Mouse (Mus musculus) spleen, adult 10 weeks (tissue): ENCODE data around the gene Ube2o. TPM values are rescaled to one million over a fixed set of nuclear protein-coding genes. Genes with fewer than 3 reads are reported as not detected.

Source experiments
- polyA plus RNA-seq: library from polyadenylated mRNA; stranded (reverse); fragments of 350-450 nt; fragmentation: Illumina TruSeq; extraction: RNeasy Lipid Tissue Mini Kit (QIAGEN cat#74804); gene quantifications from one replicate; pipeline ENCODE4 v1.2.3, GENCODE M21; 2015; ENCODE audit warnings: low replicate concordance; ENCODE audit not compliant: insufficient read depth

Gene Ube2o
- polyA plus RNA-seq = 22.0 TPM

DNA sequence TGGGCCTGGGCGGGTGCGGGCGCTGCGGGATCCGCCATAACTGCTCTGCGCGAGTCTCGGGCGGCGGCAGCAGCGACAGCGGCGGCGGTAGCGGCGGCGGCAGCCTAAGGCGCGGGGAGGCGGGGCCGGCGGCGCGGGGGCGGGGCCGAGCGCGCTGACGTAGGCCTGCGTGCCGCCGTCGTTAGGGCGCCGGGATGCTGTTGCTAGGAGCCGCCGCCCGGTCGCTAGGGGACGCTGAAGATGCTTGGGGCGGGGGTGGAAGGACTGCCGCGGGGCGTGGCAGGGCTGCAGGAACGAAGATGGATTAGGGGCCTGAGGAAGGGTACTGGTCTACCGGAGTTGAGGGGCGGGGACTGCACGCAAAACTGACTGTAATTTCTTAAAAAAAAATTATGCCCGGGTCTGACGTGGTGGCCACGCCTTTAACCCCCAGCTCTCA is at the start of gene Ube2o:
Ube2o (minus strand) TSS at position 72 of the 439 bp plus-strand sequence.

DNA sequence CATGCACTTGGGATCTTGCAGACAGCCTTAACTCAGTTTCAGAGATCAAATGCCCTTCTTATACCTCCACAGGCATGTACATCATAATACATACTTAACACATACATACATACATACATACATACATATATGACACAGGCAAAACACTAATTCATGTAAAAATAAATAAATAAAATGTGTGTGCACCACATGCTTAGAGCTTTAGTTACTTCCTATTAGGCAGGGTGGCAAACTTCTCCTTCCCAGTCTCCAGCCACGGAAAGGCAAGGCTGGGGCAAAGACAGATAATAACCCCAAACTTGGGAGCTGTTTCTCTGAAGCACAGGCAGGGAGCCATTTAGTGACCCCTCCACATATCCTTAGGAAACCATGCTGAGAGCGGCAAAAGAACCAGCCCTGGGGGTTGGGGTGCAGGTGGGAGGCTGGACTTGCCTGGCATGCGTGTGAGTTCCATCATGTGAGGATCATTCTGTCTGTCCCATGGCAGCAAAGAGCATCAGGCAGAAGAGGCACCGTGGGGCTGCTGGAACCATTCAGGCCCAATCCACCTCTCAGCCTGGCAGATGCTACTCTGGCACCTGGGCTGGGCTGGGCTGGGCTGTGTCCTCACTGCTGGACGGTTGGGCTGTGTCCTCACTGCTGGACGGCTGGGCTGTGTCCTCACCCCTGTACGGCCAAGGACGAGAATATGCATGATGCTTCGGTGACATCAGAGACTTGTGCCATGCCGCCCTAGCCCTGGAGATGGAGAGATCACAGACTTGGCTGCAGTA is 45.2 kb upstream of the Ube2o start, which contains the start of gene Rhbdf2:
Rhbdf2 (minus strand) TSS at position 721 of the 773 bp plus-strand sequence.

DNA sequence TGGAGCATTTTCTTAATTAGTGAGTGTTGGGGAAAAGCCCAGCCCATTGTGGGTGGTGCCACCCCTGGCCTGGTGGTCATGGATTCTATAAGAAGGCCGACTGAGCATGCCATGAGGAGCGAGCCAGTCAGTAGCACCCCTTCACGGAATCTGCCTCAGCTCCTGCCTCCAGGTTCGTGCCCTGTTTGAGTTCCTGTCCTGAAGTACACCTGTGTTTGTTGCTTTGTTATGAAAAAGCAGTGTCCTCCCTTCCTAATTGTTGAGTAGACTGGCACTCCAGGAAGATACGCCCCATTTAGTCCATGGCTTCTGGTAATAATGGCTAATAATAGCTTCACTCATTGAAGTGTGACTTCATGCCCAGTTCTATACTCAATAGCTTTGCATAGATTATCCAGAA is 5.1 kb upstream of the Ube2o start, which contains the start of gene Aanat:
Aanat (plus strand) TSS at position 123 of the 400 bp plus-strand sequence.

DNA sequence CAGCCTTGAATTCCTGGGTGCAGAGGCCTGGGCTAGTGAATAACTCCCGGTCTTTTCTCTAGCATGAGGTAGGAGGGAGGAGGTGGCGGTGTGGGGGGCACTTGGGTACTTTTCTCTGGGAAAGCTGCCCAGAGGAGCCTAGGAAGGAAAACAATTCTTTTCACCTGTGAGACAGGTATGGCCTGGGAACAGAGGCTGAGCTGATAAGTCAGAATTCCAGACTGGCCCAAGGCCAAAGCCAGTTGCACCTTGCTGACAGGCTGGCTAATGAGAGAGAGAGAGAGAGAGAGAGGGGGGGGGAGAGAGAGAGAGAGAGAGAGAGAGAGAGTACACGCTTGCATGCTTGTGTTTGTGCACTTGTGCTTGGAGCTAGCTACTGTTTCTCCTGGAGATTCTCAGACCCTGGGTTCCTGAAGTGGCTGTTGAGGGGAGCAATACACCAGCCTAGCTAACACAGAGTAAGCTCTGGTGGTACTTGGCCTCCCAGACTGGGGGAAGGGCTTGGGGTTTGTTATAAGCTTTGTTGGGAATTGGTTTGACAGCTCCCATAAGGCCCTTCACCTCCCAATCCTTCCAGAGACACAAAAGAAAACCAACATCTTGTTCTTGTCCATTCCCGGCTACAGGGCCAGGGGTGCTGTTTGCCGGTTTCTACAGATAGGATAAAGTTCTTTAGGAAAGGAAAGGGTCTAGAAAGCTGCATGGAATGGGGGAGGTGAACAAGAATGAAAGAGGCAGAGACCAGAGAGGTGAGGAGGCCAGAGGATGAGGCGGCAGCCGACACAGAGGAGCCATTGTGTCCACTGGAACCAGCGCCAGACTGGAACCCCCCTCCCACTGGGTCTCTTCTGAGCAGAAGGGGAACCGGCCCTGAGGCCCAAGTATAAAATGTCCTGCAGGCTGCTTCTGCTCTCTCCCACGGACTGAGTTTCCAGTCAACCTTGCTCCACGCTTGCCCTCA is 50.8 kb downstream of the Ube2o start, which contains the start of gene Sphk1:
Sphk1 (plus strand) TSS at position 739 of the 961 bp plus-strand sequence.

DNA sequence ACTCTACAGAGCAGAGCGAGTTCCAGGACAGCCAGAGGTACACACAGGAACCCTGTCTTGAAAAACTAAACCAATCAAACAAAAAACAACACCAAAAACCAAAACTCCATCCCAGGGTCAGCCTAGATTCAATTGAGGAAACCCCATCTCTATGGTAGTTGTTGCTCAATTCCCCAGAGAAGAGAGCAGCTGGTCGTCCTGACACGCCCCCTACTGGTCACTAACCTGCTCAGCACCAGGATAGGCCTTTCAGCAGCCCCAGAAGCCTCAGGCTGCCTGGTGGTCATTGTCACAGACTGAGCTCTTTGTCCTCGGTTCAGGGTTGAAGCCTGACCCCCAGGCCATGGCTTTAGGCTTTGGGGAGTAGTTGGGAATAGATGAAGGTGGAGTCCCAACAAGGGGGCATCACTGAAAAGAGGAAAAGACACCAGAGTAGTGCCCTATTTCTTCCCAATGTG is 87.4 kb downstream of the Ube2o start, which contains the start of gene Prpsap1:
Prpsap1 (minus strand) TSS at position 408 of the 458 bp plus-strand sequence.

Other genes starting within 250 kb of the Ube2o start
- 0.11 TPM for gene Foxj1, start 246.0 kb downstream of the Ube2o start, polyA plus RNA-seq
- gene Rnf157, start 168.4 kb downstream of the Ube2o start, polyA plus RNA-seq = 14.8 TPM
- gene Ubald2, start 147.4 kb downstream of the Ube2o start, polyA plus RNA-seq = 21.9 TPM
- not detected for gene Qrich2, start 115.2 kb downstream of the Ube2o start, polyA plus RNA-seq
- gene Prpsap1, start 87.2 kb downstream of the Ube2o start, polyA plus RNA-seq = 72.5 TPM
- 1.9 TPM for gene Sphk1, start 50.5 kb downstream of the Ube2o start, polyA plus RNA-seq
- not detected for gene Aanat, start 5.0 kb upstream of the Ube2o start, polyA plus RNA-seq
- 9.8 TPM for gene Rhbdf2, start 45.6 kb upstream of the Ube2o start, polyA plus RNA-seq
- gene Prcd, start 72.1 kb upstream of the Ube2o start, polyA plus RNA-seq = not detected
- gene Cygb, start 72.9 kb upstream of the Ube2o start, polyA plus RNA-seq = 3.1 TPM
- gene St6galnac1, start 194.1 kb upstream of the Ube2o start, polyA plus RNA-seq = not detected
- gene Mxra7, start 246.6 kb upstream of the Ube2o start, polyA plus RNA-seq = 11.8 TPM